Mouse (Mus musculus): ENCODE measurements around the gene Ptgdr.
"Not testable (repeated sequence)": the region's sequence is repeated elsewhere in the genome, so short reads cannot be mapped to it uniquely, and the experiment has no call there.

Ptgdr gene

DNA sequence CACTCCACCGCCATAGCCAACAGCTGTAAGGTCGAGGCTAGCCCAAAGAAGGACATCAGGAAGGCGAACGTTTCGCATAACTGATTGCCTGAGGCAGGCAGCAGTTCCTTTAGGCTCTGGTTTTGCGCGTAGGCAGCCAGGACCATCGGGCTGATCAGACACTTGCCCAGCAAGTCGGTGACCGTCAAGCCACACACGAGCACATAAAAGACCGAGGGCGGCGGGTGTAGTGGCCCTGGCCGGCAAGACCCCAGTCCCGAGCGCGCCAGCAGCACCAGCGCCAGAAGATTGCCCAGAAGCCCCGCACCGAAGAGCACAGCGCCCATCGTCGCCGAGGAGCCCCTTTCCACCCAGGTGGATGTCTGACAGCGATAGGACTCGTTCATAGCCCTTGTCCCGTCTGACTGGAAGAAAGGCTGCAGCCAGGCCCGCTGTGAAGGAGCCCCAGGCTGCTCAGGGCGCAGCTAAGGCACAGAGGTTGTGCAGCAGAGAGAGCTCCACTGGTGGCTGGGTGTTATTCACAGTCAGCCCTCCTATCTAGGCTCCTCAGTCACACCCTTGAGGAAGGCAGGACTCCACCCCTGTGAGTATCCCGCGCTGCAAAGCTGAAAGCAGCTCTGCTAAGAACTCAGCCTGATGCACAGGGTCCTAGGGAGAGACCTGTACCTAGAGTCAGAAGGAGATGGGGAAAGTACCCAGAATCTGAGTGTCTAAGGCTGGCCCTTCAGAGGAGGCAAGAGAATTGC is at the start of gene Ptgdr:
Gene Ptgdr (minus strand): TSS at position 508 of the 746 bp plus-strand sequence.
- CTCF ChIA-PET, result no interaction called here

DNA sequence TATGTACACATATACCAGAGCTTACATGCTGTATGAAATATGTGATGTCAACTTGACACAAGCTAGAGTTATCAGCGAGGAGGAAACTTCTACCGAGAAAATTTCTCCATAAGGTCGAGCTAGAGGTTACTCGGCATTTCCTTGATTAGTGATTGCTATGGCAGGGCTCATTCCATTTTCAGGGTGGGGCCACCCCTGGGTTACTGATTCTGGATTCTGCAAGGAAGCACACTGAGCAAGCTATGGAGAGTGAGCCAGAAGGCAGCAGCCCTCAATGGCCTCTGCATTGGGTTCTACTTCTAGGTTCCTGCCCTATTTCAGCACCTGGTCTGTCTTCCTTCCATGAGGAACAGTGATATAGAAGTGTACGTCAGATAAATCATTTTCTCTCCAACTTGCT is 48.6 kb upstream of the Ptgdr start:
- CTCF ChIA-PET, result interaction anchor here (0.6 kb wide), 1 partner anchor 150 kb away, joined by 4 read pairs; no protein-coding TSS in a partner anchor

GRCm38 (mm10) chr14:44904199-44904598 is 45.0 kb upstream of the Ptgdr start:
- CTCF ChIA-PET, result no interaction called here

GRCm38 (mm10) chr14:44901735-44902134 is 42.6 kb upstream of the Ptgdr start:
- CTCF ChIA-PET, result not testable (repeated sequence)

DNA sequence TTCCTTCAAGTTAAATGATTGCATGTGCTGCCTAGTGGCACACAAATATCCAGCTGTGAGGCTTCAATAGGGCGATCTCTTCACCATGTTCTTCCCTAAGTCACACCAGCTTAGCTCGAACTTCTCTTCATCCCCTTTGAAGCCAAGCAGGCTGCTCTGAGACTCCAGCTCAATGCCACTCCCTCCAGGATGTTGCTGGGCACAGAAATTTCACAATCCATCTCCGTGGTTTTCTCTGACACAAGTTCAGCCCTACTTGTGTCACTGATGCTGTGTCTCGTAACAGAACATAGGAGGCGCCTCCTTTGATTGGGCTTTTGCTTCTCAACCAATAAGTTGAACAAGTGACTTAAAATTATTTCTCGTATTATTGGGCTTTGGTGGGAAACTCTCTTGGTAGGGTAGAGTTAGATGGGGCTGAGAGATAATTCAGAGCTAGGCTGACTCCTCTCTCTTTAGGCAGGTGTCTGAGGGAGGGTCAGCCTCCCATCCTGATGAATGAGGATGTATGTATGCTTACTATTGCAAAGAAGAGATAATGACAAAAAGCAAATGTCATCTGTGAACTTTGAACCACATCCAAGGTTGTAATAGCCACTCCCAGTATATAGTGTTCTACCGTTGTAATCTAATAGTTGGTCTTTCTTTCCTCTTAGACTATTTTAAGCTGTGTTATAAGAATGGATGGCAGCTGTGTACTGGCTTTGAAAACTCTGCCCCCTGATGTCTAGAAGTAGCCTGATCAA is 32.4 kb upstream of the Ptgdr start:
- CTCF ChIA-PET, result no interaction called here

- CTCF ChIA-PET, result interaction anchor here (0.6 kb wide), 1 partner anchor 390 kb away, joined by 7 read pairs; no protein-coding TSS in a partner anchor
Measured at GRCm38 (mm10) chr14:44869686-44870085, 10.5 kb upstream of the Ptgdr start.

DNA sequence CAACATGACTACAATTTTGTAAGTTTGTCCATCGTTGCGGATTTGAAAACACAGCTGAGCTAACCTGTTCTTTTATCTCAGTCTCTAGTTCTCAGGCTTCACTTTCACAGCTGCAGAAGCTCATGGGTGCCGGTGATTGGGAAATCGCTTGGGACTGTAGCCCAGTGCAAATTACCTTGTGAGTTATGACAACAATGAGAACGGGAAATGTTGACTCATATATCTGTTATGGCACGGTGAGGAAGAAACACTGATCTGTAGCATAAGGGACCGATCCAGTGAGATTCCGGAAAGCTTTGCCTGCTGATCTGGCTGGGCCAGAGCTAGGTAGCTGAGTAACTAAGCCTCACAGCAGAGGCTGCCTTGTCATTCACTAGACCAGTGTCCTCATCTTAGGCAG is 6.5 kb upstream of the Ptgdr start:
- CTCF ChIA-PET, result no interaction called here

DNA sequence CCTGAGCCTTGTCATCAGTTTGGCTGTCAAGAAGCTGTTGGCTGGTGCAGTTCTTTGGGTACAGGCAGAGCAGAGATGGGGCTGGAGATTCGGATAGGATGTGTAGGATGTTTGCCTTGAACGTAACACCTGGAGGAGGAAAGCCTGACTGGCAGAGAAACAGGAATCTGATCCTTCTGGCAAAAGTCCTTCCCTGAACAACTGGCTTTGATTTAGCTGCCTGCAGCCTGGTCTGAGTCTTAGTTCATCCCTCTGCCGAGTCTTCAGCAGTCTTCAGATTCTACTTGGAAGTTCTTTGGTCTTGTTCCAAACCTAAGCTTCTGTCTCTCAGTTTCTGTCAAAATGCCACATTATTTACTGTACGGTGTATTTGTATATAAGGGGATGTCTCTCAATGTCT is 3.9 kb upstream of the Ptgdr start:
- CTCF ChIA-PET, result no interaction called here

- CTCF ChIA-PET, result no interaction called here
Measured at GRCm38 (mm10) chr14:44861161-44861560, 2.0 kb upstream of the Ptgdr start.

DNA sequence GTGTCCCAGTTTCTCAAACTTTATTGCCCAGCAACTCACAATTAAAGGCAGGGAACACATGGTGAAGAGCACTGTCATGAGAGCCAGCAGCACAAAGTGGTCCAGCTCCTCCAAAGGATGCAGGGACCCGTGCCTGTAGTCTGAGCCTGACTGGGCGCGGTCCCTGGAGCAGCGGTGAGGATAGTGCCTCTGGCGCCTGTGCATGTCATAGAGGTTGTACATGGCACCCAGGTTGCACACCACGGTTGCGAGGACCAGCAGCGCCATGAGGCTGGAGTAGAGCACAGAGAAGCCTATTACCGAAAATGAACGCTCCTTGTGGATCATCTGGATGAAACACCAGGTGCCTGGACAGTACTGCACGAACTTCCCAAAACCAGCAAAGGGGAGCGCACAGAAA is 803 bp downstream of the Ptgdr start:
- CTCF ChIA-PET, result no interaction called here

DNA sequence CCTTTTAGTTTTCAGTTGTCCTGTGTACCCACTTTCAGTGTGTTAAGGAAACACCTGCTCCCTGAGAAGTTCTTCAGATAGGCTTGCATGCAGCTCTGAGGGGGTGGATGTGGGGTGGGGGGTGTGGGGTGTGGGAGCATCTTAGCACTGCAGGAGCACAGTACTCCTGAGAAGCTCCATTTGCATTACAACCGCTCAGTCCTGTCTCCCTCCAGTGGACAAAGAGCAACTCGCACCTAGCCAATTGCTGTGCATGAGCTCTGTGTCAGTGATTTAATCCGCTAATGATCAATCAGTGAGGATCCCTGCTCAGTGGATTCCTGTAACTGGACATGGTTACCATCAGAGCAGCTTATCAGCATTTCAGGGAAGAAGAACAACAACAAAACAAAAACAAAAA is 8.5 kb downstream of the Ptgdr start:
- CTCF ChIA-PET, result not testable (repeated sequence)

- CTCF ChIA-PET, result no interaction called here
Measured at GRCm38 (mm10) chr14:44847740-44848139, 11.4 kb downstream of the Ptgdr start.

DNA sequence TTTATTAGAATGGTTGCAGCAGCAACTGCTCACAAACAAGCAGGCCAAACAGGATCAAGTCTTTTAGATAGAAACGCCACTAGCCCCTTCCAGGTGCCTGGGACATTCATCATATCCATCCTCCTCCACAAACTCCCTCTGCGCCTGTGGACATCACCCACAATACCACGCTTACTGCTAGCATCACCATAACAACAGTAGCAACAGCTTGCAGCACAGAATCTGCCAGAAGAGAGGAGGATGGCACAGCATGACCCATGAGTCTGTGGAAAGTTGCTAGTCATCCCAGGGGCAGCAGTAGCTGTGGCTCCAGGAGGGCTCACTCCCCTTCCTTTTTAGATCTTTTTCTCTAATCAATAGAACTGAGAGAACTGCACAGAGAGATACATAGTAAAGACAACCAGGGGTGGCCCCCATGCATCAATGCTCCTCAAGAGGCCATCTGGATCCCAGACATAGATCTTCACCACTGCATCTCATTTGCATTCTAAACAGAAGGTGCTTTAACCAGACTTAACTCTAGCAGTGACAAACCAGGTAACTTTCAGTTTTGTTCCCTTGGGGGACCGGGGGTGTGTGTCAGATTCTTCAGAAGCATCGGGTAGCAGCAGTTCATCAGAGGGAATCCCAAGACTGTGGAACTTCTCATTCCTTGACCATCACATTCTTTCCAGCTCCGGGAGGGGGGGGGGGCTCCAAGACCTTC is 12.5 kb downstream of the Ptgdr start:
- CTCF ChIA-PET, result no interaction called here

DNA sequence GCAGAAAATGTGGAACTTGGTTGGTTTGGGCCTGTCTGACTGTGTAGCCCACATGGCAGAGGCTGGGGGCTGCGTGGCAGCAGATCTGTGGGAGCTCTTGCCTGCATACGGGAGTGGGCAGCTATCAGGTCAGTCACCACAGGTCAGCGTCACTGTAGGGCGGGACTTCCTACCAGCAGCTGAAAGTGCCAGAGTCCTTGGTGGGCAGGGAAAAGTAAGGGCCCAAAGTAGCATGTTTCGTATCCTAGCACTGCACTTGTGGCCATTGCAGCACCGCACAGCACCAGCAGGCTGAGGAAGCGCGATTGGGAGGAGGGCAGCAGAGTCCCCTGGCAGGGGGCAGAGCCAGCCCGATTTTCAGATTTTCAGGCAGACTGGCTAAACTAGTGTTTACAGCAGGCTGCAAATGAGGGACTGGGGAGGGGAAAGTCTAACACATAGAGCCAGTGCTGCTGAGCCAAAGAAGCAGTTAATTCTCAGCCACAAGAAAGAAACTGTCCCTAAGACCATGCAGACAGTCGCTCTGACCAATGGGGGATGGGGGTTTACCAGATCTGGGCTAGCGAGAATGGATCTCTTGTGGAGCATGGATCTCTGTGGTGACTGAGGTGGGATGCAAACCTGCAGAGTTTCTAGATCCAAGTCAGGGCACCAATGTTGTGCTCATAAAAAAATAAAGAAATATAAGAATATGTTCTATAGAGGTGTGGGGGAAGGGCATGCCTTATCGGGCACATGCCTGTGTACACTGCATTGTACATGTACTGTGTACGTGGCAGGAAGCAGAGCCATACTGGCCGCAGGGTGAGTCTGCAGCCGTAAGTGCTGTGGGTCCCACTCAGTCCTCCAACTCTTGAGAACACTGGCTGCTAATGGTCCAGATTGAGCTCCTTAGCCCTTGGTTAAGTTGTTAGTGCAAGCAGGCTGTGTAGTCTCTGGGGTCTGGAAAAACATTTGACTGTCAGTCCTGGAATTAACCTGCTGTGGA is 15.1 kb downstream of the Ptgdr start:
- CTCF ChIA-PET, result no interaction called here

DNA sequence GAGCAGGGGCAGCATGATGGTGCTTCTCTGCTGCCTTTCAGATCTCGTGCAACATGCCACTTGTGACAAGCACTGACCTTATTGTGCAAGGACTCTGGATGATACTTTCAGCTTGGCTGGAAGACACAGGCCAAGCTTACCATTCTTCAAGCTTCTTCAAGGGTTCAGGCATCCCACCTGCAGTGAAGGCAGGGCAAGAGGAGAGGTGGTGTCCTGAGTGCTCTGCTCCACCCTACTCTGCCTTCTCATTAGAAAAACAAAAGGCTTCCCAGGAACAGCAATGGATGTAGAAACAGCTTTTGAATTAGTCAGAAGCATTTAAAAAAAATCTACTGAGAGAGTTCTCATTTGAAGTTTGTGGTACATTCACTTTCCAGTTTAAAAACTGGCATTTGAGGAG is 20.5 kb downstream of the Ptgdr start:
- CTCF ChIA-PET, result no interaction called here

- CTCF ChIA-PET, result no interaction called here
Measured at GRCm38 (mm10) chr14:44835132-44835531, 24.0 kb downstream of the Ptgdr start.

- CTCF ChIA-PET, result not testable (repeated sequence)
Measured at GRCm38 (mm10) chr14:44834134-44834533, 25.0 kb downstream of the Ptgdr start.

DNA sequence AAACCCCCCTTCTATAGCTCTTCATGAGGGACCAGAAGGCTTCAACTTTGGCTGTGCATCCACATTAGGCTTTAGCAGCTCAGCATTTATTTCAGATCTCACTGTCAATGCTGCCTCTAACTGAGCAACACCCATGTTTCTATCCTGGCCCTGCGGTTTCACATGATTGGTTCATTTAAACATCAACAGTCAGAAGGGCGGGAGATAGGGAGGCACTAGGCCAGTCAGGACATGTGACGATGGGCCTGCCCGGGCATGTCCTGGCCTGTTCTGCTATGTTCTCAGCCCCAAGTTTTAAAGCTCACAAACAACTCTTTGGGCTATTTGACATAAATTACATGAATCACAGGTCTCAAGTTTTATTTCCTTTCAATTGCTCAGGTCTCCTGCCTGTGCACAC is 26.1 kb downstream of the Ptgdr start:
- CTCF ChIA-PET, result not testable (repeated sequence)

DNA sequence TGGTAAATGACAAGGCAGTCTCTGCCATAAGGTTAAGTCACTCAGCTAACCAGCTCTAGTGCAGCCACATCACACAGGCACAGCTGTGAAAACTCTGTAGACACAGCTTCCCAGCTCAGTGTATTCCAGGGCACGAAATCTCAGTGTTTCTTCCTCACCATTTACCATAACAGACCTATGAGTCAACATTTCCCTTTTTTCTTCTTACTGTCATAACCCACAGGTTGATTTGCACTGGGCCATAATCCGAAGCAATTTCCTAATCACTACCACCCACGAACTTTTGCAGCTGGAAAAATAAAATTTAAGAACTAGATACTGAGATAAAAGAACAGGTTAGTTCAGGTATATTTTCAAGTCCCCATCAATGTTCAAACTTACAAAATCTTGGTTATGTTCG is 31.4 kb downstream of the Ptgdr start:
- CTCF ChIA-PET, result no interaction called here

DNA sequence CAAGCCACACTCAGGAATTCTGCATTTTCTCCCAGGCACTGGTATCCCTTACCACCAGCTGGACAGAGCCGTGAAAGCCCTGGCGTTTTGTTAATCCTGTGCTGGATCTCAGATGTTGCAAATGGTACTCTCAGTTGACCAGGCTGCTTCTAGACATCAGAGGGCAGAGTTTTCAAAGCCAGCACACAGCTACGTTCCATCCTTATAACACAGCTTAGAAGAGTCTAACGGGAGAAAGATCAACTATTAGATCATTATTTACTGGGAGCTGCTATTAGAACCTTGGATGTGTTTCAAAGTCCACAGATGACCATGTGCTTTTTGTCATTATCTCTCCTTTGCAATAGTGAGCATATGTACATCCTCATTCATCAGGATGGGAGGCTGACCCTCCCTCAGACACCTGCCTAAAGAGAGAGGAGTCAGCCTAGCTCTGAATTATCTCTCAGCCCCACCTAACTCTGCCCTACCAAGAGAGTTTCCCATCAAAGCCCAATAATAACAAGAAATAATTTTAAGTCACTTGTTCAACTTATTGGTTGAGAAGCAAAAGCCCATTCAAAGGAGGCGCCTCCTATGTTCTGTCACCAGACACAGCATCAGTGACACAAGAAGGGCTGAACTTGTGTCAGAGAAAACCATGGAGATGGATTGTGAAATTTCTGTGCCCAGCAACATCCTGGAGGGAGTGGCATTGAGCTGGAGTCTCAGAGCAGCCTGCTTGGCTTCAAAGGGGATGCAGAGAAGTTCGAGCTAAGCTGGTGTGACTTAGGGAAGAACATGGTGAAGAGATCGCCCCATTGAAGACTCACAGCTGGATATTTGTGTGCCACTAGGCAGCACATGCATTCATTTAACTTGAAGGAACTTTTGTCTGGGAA is 37.8 kb downstream of the Ptgdr start:
- CTCF ChIA-PET, result no interaction called here

DNA sequence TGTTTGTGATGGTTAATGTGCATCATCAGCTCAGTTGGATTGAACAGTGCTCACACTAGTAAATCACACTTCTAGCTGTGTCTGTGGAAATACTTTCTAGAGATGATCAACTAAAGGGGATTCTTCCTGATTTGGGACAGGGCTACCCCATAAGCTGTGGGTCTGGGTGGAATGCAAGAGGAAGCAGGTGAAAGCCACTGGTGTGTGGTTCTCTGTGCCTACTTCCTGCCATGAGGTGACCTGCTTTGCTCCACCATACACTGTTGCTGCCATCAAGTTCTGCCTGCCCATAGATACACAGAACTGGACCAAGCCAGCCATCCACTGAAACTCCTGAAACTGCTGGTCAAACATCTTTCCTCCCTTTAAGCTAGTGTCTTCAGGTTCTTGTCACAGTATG is 46.0 kb downstream of the Ptgdr start:
- CTCF ChIA-PET, result not testable (repeated sequence)
